Mouse (Mus musculus) adrenal gland, postnatal 25 days (tissue): ENCODE data around the gene Il17rb. TPM values are rescaled to one million over a fixed set of nuclear protein-coding genes. Genes with fewer than 3 reads are reported as not detected.

Experiments used
- DNase-seq: peaks from one replicate; pipeline ENCODE4 v3.0.0; 2021; ENCODE audit warnings: mixed read lengths
- total RNA-seq: library from RNA; stranded (reverse); gene quantifications from 2 replicates; pipeline ENCODE4 v1.2.3, GENCODE M21; 2021

Gene Il17rb
- total RNA-seq, 1 experiment from 2014 or later, result 3.7 TPM

DNA sequence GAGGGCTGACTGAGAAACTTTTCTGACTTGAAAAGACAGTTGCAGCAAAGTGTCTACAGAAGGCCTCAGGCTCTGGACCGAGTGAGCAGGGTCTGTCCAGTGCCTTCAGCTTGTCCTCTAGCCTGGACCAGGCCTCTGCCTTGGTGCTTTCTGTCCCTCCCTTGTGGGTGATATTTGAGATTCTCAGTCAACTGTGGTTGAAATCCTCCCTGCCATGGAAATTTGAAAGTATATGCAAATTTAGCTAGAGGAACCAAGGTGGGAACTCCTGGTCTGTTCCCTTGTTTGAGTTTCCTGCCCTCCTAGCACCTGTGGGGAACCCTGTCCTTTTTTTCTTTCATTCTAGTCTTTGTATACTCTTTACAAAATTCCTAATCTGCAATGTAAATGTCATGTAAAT is 6.3 kb upstream of the Il17rb start:
- DNase-seq, result no peak

GRCm38 (mm10) chr14:30014487-30014886 is 5.8 kb upstream of the Il17rb start:
- DNase-seq, result no peak

- peak; percentile 27 for DNase-seq
Observed at GRCm38 (mm10) chr14:30011886-30012560, 3.3 kb upstream of the Il17rb start.

DNA sequence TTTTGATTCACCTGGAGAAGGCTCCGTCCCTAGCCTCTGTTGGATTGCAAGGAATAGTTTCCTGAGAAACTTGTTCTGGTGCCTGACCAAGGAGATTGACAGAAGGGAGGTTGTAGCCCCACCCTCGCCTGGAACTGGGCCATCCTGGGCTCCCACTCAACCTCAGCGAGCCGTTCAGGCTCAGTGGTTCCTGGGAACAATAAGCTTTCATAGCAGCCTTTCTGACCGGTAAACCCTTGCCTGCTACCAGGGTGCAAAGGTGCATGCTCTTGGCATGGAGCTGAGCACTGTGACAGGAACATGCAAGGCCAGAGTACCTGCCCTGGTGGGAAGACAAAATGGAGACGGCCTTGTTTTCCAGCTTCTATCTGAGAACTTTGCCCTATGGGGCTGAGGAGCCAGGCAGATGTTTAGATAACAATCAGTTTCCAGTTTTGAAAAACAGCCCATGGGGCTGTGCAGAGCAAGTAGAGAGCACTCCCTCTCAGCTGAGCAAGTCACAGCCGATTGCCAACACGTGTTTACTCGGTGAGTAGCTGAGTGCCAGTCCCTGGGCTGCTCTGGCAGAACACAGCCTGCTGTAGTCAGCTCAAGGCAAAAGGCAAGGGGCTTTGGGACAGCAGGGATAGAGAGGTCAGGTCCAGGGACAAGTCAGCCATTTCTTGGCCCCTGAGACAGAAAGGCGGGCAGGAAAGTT is 1.3 kb upstream of the Il17rb start:
- peak; percentile 44 for DNase-seq

GRCm38 (mm10) chr14:29999475-29999811 is 9.3 kb downstream of the Il17rb start:
- DNase-seq, result no peak

GRCm38 (mm10) chr14:29998747-29999474 is 9.8 kb downstream of the Il17rb start:
- DNase-seq, result no peak

- no peak for DNase-seq
Observed at GRCm38 (mm10) chr14:29997345-29997744, 11.4 kb downstream of the Il17rb start.

DNA sequence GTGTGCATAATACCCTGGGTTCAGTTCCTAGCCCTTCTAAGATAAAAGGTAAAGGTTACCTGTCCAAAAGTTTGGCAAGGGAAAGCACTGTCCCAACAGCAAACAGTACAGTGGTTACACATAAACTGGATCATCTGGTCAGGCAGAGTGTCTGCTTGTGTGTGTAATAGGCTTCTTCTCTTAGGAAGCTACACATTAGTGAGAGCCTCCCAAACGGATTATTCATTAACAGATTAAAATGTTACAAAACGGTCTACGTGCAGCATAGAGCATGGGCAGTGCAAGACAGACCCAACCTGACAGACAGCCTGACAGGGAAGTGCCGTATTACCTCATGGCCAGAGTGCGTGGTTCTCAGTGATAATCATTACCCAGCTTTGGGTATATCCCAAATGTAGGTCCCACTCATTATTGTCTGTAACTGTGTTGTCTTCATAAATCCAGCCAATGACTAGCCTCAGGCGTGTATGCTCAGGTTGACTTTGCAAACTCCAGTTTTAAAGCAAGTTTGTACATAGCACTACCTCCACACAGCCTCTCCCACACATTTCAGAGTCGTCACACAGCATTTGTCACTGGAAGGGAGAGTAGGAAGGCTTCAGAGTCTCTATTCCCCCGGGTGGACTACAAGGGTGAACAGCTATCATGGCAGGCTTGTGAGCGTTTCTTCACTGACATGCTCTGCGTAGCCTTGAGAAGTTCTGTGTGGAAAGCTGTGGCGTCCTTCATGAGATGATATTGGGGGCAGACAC is 12.5 kb downstream of the Il17rb start:
- no peak for DNase-seq

- no peak for DNase-seq
Observed at GRCm38 (mm10) chr14:29994976-29995375, 13.7 kb downstream of the Il17rb start.

DNA sequence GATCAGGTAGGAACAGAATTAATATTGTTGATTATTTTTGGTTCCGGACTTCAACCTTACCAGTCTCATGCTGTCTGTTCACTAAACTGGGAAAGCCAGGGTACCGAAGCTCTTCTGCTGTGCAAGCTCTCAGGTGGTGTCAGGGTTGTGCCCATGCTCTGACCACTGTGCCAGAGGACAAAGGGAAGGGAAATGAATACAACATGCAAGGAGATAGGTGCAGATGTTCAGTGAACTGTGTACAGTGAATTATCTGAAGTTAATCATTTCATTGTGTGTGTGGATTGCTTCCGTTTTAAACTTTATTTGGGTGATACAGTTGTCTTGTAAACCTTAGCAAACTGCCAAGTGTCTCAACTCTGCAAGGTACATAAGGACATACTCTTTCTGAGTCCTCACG is 20.4 kb downstream of the Il17rb start:
- no peak for DNase-seq

- DNase-seq, result no peak
Observed at GRCm38 (mm10) chr14:29987739-29988138, 21.0 kb downstream of the Il17rb start.

DNA sequence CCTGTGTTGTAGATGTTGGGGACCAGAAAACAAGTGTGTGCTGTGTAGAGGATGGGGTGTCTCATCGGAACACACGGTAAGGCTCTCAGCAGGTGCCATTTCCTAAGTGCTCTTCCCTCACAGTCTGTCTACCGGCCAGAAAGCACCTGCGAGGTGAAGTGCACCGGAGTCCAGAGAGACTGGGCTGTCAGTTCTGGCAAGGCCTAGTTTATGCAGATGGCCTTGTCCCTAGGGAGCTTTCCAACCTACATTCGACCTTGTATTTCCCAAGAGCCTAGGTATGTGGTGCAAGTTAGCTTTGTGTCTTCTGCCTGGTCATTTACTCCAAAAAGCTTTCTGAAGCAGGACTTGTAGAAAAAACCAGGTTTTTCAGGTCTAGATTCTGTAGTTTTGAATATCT is 21.4 kb downstream of the Il17rb start:
- DNase-seq, result no peak

- DNase-seq, result no peak
Observed at GRCm38 (mm10) chr14:29986096-29986495, 22.6 kb downstream of the Il17rb start.

GRCm38 (mm10) chr14:29980447-29981205 is 28.1 kb downstream of the Il17rb start:
- DNase-seq, result no peak

DNA sequence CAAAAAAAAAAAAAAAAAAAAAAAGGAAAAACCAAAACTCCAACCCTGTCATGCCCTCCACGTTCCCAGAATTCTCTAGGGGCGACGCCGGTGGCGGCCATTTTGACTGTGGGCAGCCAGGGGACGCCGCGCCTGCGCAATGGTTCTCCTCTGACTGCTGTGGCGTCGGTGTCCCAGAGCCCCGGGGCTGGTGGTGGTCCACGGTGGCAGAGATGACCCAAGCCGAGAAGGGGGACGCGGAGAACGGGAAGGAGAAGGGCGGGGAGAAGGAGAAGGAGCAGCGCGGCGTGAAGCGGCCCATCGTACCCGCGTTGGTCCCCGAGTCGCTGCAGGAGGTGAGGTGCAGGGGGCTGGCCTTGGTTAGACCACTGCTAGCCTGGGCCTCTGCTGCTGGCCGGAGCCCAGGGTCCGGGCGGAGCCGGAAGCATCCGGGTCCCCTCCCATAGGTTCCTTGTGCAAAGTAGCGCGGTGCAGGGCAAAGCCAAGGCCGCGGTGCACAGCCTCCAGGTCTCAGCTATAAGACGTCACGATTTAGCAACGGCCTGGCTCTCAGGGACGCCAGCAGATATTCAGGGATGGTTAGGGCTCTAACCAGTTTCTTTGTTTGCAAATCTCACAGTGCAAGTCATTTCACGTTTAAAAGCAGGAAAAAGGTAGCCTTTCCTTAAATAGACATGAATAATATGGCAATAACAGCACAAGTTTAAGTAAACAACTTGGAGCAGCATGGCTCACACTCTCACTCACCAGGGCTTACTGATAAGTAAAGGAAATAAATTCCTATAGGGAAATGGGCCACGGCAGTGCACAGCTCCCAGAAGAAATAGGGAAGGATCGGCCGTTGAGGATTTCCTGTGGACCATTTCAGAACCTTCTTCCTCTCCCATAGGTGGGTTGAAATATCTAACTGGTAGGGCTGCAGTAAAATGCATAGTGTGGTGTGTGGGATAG is 30.2 kb downstream of the Il17rb start, which contains the start of gene Actr8:
Gene Actr8 (plus strand): TSS at position 84 of the 951 bp plus-strand sequence.
- peak; percentile 97 for DNase-seq

GRCm38 (mm10) chr14:29976927-29977326 is 31.8 kb downstream of the Il17rb start:
- DNase-seq, result no peak

DNA sequence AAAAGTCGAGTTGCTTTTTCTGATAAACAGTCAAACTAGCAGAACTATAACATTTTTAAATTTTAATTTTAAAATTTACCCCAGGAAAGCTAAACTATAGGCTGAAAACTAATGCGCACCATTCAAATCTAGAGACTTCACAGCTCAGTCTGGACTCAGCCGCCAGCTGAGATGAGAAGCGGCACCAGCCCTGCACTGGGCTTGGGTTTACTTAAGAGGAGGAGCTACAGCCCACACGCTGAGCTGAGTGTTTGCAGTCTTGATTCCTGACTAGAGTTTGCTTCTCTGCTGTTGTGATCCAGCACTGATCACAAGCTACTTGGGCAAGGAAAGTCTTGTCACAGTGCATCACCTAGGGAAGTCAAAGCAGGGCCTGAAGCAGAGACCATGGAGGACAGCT is 36.7 kb downstream of the Il17rb start:
- DNase-seq, result no peak

- DNase-seq, result no peak
Observed at GRCm38 (mm10) chr14:29971446-29971845, 37.2 kb downstream of the Il17rb start.

GRCm38 (mm10) chr14:29968075-29968821 is 40.4 kb downstream of the Il17rb start, which contains the start of gene Selenok:
Gene Selenok (plus strand): TSS chr14:29968308.
- peak; percentile 90 for DNase-seq

DNA sequence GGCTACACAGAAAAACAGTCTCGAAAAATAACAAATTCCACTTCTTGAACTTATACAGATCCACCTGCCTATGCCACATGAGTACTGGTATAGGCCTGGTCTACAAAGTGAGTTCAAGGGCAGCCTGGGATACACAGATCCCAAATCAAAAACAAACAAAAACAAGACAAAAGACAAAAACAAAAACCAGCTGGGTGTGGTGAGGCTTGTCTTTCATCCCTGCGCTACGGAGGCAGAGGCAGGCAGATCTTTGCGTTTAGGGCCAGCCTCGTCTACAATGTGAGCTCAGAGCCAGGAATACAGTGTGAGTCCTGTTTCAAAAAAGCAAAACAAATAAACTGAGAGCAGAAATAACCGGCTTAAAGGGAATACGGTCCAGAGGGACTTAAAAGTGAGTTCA is 41.1 kb downstream of the Il17rb start:
- no peak for DNase-seq
